Mouse (Mus musculus) liver, embryonic 14.5 days (tissue): Measurements from ENCODE around the gene Aldh3b3. TPM values are rescaled to one million over a fixed set of nuclear protein-coding genes. Genes with fewer than 3 reads are reported as not detected.

ENCODE experiments used
- ATAC-seq: fragments of 200-750 bp; cut with Nextera tagmentation; 2 replicates; pipeline ENCODE4 v1.8.0; 2017; ENCODE audit warnings: moderate number of reproducible peaks, mild to moderate bottlenecking, moderate library complexity; ENCODE audit not compliant: insufficient read depth
- DNase-seq, 3 experiments: peaks; one replicate each; pipeline ENCODE4 v3.0.0-alpha.2; 2012 to 2013; ENCODE audit warnings: low read depth in 3 of 3, low spot score in 3 of 3
- H3K27ac ChIP-seq: fragments of 300-500 bp; sonication (generic); 2 replicates; pipeline ENCODE4 v1.5.1; 2014; ENCODE audit warnings: moderate library complexity, mild to moderate bottlenecking, control low read depth, inconsistent platforms
- H3K27me3 ChIP-seq: fragments of 300-500 bp; sonication (generic); 2 replicates; pipeline ENCODE4 v1.6.1; 2014; ENCODE audit warnings: mild to moderate bottlenecking, low read length, moderate library complexity; ENCODE audit not compliant: control insufficient read depth, insufficient read depth
- H3K36me3 ChIP-seq: fragments of 300-500 bp; sonication (generic); replicated peaks from 2 replicates; pipeline ENCODE4 v1.6.1; 2014; ENCODE audit warnings: low read depth; ENCODE audit not compliant: control insufficient read depth, insufficient read depth
- H3K4me1 ChIP-seq, 2 experiments: fragments of 200-500 bp in 1 of 2; fragments of 300-500 bp in 1 of 2; sonication (generic) in 1 of 2; replicated peaks; 2 replicates each; pipeline ENCODE4 v1.6.1; 2012 to 2014; ENCODE audit warnings: antibody characterized with exemption in 1 of 2, inconsistent platforms in 1 of 2, low read length in 1 of 2; ENCODE audit not compliant: control insufficient read depth in 2 of 2, insufficient read depth in 2 of 2
- H3K4me2 ChIP-seq: fragments of 300-500 bp; sonication (generic); 2 replicates; pipeline ENCODE4 v1.6.1; 2014; ENCODE audit warnings: low read depth, mild to moderate bottlenecking, control low read depth, moderate library complexity
- H3K4me3 ChIP-seq, 2 experiments: fragments of 200-500 bp in 1 of 2; fragments of 300-500 bp in 1 of 2; sonication (generic) in 1 of 2; 2 replicates each; pipeline ENCODE4 v1.5.1; 2012 to 2014; ENCODE audit warnings: low read depth in 2 of 2, low read length in 2 of 2, mild to moderate bottlenecking in 2 of 2, control low read depth in 1 of 2, inconsistent platforms in 1 of 2, moderate library complexity in 1 of 2; ENCODE audit not compliant: insufficient read depth in 1 of 2
- H3K9ac ChIP-seq: fragments of 300-500 bp; sonication (generic); replicated peaks from 2 replicates; pipeline ENCODE4 v1.6.1; 2014; ENCODE audit warnings: mild to moderate bottlenecking, control low read depth, moderate library complexity
- H3K9me3 ChIP-seq: fragments of 300-500 bp; sonication (generic); 2 replicates; pipeline ENCODE4 v1.6.1; 2016; ENCODE audit warnings: low read length, mixed read lengths; ENCODE audit not compliant: control insufficient read depth
- CTCF ChIP-seq: IDR thresholded peaks from 2 replicates; pipeline ENCODE4 v1.5.1; 2016; ENCODE audit warnings: antibody characterized with exemption, low read depth, control low read depth
- EP300 ChIP-seq: IDR thresholded peaks from 2 replicates; pipeline ENCODE4 v1.6.1; 2016; ENCODE audit warnings: antibody characterized with exemption, low read depth
- WGBS: fragments of 180-500 bp; shearing (Covaris S2); extraction: QIAGEN DNeasy Blood & Tissue Kit; methylation state at CpG from one replicate; pipeline ENCODE4 v1.1.7; 2014; ENCODE audit not compliant: insufficient replicate concordance; 5-methylcytosine and 5-hydroxymethylcytosine counted together
- polyA plus RNA-seq, 2 experiments: library from polyadenylated mRNA; depleted of rRNA in 1 of 2; stranded (reverse) in 1 of 2; unstranded in 1 of 2; fragments of >200 nt; fragmentation: Nextera tagmentation in 1 of 2; extraction: Ambion mirVana in 1 of 2; gene quantifications; 2 replicates each; pipeline versions ENCODE4 v1.2.1 to v1.2.3; 2012 to 2014

The Aldh3b3 gene
- polyA plus RNA-seq, 2 experiments: 0.04 TPM; not detected in 1

DNA sequence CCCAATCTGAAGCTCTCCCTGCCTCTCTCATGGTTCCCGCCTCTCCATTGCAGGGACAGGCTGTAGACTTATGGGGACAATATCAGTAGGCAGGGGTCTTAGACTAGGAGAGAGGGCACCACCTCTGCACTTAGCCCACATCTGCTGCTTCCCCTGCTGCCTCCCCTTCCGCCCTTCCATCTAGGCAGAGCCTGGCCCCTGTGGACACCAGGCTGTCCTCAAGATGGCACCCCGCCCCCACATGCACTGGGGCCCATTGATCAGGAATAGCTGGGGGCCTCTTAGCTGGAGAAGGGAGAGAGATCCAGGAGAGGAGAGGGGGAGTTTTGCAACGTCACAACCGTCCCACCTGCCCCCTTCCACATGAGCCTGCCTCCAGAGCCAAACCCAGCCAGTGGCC is 34.0 kb downstream of the Aldh3b3 start, which contains the start of gene Tbx10:
TSS of gene Tbx10 (plus strand) at position 337 of the 400 bp plus-strand sequence.
- ATAC-seq (no peak), DNase-seq (no peak)
- Histone ChIP-seq H3K9ac (no peak within 1 kb of the TSS), H3K4me2 (no peak within 1 kb of the TSS), H3K4me3 (no peak within 1 kb of the TSS), H3K36me3 (no peaks in the 10 kb centered on the region), H3K9me3 (no peaks in the 10 kb centered on the region), H3K27me3 (no peaks in the 10 kb centered on the region), H3K27ac (no peak within 1 kb of the TSS), H3K4me1 (0 out of 4 replicates have a peak, but pooled peaks cover 0 to 2% of the 10 kb centered on the region in 2 experiments)
- TF ChIP-seq EP300: no peak
- TF ChIP-seq CTCF: no peak
- WGBS: 44% methylated on average over 5 of the region's 5 CpGs

GRCm38 (mm10) chr19:3994932-3995331 is 36.5 kb downstream of the Aldh3b3 start:
- Histone ChIP-seq H3K27ac (no peak overlapping the region), H3K27me3 (no peaks in the 10 kb centered on the region), H3K9me3 (no peaks in the 10 kb centered on the region), H3K4me1 (0 out of 4 replicates have a peak, but pooled peaks cover 2 to 7% of the 10 kb centered on the region in 2 experiments), H3K9ac (no peak overlapping the region), H3K4me2 (no peak overlapping the region), H3K36me3 (no peaks in the 10 kb centered on the region), H3K4me3 (no peak overlapping the region)
- DNase-seq (no peak), ATAC-seq (no peak)
- TF ChIP-seq CTCF (no peak), EP300 (no peak)
- WGBS: 54% methylated on average over 6 of the region's 6 CpGs

DNA sequence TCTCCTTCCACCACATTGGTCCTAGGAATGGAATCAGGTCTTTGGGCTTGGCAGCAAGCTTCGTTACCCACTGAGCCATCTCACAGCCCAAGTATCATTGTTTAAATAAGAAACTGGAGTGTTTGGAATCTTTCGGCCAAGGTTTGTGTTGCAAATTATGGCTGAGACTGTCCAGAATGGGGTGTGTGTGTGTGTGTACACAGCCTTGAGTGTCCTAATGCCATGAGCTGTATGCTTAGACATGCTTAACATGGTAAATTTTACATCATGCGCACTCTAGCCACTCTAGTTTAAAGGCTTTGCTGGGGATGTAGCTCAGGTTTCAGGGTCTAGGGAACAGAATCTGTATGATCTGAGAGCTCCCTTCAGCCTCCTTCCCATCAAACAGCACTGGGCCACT is 37.1 kb downstream of the Aldh3b3 start:
- H3K4me2 ChIP-seq: no peak overlapping the region
- H3K36me3 ChIP-seq: no peaks in the 10 kb centered on the region
- ATAC-seq (no peak), DNase-seq (no peak)
- 0 out of 4 replicates have a peak, but pooled peaks cover 2 to 7% of the 10 kb centered on the region in 2 experiments for H3K4me1 ChIP-seq
- no peaks in the 10 kb centered on the region for H3K9me3 ChIP-seq
- H3K27ac ChIP-seq: no peak overlapping the region
- no peaks in the 10 kb centered on the region for H3K27me3 ChIP-seq
- no peak overlapping the region for H3K9ac ChIP-seq
- H3K4me3 ChIP-seq: no peak overlapping the region
- no peak for TF ChIP-seq EP300
- TF ChIP-seq CTCF: no peak
- 84% methylated on average over 3 of the region's 3 CpGs for WGBS

DNA sequence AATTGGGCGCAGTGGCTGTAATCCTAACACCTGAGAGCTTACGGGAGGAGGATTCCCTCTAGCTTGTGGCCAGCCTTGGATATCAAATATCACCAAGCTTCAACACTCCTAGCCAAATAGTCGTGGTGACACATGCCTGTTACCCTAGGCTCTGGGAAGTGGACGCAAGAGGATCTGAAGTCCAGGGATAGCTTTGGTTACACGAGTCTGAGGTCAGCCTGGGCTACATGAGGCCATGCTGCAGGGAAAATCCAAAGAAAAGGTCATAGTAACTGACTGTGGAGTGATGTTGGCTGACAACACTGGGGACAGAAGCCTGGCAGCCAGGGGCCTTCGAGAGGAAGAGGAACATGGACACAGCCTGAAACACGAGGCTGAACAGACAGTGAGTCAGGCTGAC is 37.7 kb downstream of the Aldh3b3 start:
- TF ChIP-seq CTCF (no peak), EP300 (no peak)
- ATAC-seq: no peak
- 48% methylated on average over 7 of the region's 7 CpGs for WGBS

GRCm38 (mm10) chr19:3996747-3997146 is 38.3 kb downstream of the Aldh3b3 start:
- ATAC-seq (no peak), DNase-seq (no peak)
- WGBS: 60% methylated on average over 8 of the region's 8 CpGs
- no peak overlapping the region for H3K4me3 ChIP-seq
- peaks cover 2 to 12% of the 10 kb centered on the region in 2 experiments; a peak in 2 of 4 replicates for H3K4me1 ChIP-seq
- no peaks in the 10 kb centered on the region for H3K36me3 ChIP-seq
- TF ChIP-seq EP300: no peak
- H3K27me3 ChIP-seq: no peaks in the 10 kb centered on the region
- no peaks in the 10 kb centered on the region for H3K9me3 ChIP-seq
- no peak overlapping the region for H3K27ac ChIP-seq
- H3K4me2 ChIP-seq: no peak overlapping the region
- H3K9ac ChIP-seq: no peak overlapping the region

More for the DNA sequence above, 37.7 kb downstream of the Aldh3b3 start:
- H3K4me3 ChIP-seq: no peak overlapping the region
- no peak overlapping the region for H3K27ac ChIP-seq
- no peak overlapping the region for H3K9ac ChIP-seq
- peaks cover 2 to 10% of the 10 kb centered on the region in 2 experiments; a peak in 2 of 4 replicates for H3K4me1 ChIP-seq
- H3K4me2 ChIP-seq: no peak overlapping the region
- no peaks in the 10 kb centered on the region for H3K36me3 ChIP-seq
- no peak for DNase-seq
- no peaks in the 10 kb centered on the region for H3K9me3 ChIP-seq
- no peaks in the 10 kb centered on the region for H3K27me3 ChIP-seq
